Mouse (Mus musculus) splenic B cell, adult 2 months (primary cell): Measurements from ENCODE around the gene Rapgef2.

Source experiments
- DNase-seq: peaks from one replicate; pipeline ENCODE4 v3.0.0-alpha.2; 2011; ENCODE audit warnings: low read depth, low spot score
- H3K27me3 ChIP-seq: 2 replicates; pipeline ENCODE4 v1.6.1; 2012; ENCODE audit warnings: mild to moderate bottlenecking, low read length, moderate library complexity, mixed read lengths; ENCODE audit not compliant: control insufficient read depth, poor library complexity, insufficient read depth, severe bottlenecking
- H3K36me3 ChIP-seq: 2 replicates; pipeline ENCODE4 v1.6.1; 2012; ENCODE audit warnings: mild to moderate bottlenecking, low read length, moderate library complexity, mixed read lengths; ENCODE audit not compliant: control insufficient read depth, poor library complexity, insufficient read depth, severe bottlenecking

The Rapgef2 gene

DNA sequence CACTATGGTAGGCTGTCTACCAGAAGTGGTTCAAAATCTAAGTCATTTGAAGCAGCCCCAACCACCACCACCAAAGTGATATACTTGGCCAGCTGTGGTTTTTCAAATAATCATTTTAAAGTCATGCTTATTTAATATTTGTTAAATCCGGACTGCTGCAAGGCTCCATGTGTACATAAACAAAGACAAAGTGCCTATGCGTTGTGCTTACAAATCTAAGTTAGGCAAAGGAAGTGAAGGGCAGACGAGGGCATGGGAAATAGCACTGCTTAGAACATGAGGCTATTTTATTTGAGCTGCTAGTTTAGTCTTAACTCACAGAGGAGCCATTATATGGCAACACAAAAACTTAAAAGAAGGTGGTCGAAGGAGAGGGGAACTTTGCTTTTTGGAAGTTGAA lies 6.7 kb upstream of the Rapgef2 start:
- no peaks in the 10 kb centered on the region for H3K27me3 ChIP-seq
- no peak for DNase-seq
- H3K36me3 ChIP-seq: no peaks in the 10 kb centered on the region

DNA sequence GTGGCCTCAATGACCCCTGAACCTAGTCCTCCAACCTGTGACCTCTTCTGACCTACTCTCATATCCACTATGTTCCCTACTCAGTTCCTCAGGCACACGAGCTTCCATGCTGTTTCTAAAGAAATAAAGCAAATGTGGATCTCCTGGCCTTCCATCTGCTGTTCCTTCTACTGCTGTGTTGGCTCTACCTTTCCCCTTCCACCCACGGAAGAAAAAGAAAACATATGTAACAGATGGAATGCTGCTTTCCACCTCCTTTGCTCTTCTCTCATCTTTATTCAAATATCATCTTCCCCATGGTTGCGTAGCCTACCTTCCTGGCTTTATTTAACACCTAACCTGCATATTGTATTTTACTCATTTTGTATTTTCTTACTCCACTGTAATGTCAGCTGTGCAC lies 2.7 kb upstream of the Rapgef2 start:
- H3K36me3 ChIP-seq: no peaks in the 10 kb centered on the region
- no peaks in the 10 kb centered on the region; the same call in 1 of the 2 replicates for H3K27me3 ChIP-seq
- no peak for DNase-seq

DNA sequence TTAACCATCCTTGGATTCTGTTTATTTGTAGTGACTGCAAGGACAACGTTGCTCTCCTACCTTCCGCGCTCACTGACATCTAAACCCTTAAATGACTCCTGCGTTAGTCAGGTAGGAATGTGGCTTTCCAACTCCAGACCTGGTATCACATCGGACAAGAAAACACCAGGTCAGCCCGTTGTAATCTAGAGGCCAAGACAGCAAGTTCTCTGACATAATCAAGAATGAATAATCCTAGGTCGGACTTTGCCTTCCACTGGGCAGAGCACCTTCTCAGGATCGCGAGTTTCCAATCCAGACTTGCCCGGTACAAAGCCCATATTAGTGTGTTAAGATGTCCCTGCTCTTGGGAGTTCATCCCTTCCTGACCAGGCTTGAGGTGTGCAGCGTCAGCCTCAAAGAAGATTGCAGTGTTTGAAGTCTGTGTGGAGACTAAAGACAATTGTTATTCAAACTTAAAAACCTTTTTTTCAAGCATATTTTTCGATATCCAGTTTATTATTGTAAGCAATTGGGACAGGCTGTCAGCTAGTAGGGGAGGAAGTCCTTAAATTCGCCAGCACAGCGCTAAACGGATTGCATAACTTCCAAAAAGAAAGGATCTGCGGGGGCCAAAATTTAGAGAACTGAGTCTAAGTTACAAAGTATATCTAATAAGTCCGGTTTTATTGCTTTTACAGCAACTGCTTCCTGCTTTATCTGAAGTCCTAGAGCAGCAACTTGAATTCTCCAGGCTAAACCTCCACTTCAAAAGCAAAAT lies 1.6 kb upstream of the Rapgef2 start:
- Histone ChIP-seq H3K27me3 (no peaks in the 10 kb centered on the region; the same call in 1 of the 2 replicates), H3K36me3 (no peaks in the 10 kb centered on the region)
- DNase-seq: peak; percentile 6

DNA sequence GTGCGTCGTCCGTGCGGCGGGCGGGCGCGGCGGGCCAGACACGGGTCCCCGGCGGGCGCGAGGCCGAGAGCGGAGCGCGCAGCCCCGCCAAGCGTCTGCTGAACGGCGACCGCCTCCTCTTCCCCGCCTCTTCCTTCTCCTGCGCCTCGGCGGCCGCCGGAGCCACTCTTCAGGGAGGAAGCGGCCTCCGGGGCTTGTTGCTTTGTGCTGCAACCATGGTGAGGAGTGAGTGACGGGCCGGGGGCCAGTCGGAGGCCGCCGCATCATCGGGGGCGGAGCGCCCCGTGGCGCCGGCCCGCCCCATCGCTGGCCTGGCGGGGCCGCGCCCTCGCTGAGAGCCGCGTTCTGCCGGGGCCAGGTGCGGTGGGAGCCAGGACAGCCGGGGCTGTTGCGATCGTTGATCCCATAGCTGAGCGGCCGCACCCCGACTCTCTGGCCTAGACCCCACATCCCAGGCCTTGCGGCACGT lies 825 bp upstream of the Rapgef2 start:
- Histone ChIP-seq H3K36me3 (no peaks in the 10 kb centered on the region), H3K27me3 (no peaks in the 10 kb centered on the region; the same call in 1 of the 2 replicates)
- DNase-seq: peak; percentile 93

DNA sequence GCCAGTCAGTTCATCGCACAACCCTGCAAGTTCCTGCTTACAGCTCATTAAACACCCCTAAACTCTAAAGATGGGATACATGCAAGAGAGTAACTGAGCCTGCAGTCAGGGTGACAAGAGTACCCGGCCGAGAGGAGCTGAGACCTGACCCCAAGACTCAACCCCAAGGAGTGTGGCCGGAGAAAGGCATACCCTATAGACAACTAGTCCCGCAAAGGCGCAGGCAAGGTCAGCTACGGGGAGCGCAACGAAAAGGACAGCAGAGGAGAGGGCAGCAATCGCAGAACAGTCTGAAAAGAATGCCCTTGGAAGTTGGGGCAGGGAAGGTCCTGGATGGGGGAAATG lies 314 bp downstream of the Rapgef2 start:
- no peaks in the 10 kb centered on the region for H3K36me3 ChIP-seq
- H3K27me3 ChIP-seq: no peaks in the 10 kb centered on the region; the same call in 1 of the 2 replicates
- DNase-seq: peak; percentile 20

DNA sequence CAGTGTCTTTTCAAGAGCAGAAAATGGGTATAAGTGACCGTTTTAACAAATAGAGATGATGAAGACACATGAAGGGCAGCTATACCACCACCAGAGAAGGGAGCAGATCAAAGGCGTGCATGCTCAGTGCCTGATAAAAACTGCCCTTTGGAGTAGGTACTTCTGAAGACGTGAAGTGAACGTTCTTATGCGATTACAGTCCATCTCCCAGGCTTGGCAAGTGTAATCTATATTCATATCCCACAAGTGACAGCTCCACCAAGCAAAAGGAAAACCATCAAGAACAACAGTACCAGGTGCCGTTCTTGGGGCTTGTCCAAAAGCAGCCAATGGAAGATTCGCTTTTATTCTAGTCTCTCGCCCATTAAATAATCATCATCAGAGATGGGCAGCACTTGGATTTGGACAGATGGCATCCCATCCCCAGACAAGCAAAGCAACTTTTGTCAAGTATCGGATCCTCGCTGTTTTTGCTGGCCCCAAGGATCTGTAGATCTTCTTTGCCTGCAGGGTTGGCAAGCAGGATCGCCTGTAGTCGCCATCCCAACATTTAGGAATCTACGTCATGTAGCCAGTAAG lies 1.1 kb downstream of the Rapgef2 start:
- Histone ChIP-seq H3K36me3 (no peaks in the 10 kb centered on the region), H3K27me3 (no peaks in the 10 kb centered on the region; the same call in 1 of the 2 replicates)
- DNase-seq: no peak

DNA sequence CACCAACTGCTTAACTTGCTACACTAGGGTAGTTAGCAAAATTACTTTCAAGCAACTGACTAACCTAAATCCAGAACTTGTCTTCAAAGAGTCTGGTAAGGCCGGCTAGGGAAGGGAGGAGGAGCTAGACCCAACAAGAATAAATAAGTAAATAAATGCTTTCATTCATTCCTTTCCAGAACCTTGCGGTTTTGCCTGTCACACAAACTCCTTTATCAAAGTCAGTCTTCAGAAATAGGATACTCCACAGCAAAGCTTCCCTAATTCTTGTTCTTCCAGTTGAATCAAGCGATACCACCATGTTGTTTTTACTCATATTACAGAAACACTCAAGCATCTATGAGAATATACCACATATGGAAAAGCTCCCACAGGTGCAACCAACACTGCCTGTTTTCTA lies 2.3 kb downstream of the Rapgef2 start:
- H3K27me3 ChIP-seq: no peaks in the 10 kb centered on the region; the same call in 1 of the 2 replicates
- no peak for DNase-seq
- H3K36me3 ChIP-seq: no peaks in the 10 kb centered on the region

DNA sequence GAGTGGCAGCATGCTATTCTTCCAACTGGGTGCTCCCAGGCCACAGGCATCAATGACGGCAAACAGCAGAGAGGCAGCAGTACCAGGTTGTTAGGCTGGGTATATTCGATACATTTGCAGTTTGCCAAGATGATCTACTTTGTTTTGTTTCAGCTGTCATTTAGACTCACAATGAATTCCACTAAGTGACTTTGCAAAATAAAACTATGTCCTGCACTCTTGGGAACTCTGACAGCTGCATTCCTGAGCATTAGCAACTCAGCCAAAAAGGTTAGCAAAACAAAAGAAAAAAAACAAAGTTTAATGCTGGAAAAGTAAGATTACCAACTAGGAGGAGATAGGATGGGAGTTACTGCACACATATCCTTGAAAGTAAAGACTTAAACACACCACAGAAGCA lies 3.3 kb downstream of the Rapgef2 start:
- H3K36me3 ChIP-seq: no peaks in the 10 kb centered on the region

DNA sequence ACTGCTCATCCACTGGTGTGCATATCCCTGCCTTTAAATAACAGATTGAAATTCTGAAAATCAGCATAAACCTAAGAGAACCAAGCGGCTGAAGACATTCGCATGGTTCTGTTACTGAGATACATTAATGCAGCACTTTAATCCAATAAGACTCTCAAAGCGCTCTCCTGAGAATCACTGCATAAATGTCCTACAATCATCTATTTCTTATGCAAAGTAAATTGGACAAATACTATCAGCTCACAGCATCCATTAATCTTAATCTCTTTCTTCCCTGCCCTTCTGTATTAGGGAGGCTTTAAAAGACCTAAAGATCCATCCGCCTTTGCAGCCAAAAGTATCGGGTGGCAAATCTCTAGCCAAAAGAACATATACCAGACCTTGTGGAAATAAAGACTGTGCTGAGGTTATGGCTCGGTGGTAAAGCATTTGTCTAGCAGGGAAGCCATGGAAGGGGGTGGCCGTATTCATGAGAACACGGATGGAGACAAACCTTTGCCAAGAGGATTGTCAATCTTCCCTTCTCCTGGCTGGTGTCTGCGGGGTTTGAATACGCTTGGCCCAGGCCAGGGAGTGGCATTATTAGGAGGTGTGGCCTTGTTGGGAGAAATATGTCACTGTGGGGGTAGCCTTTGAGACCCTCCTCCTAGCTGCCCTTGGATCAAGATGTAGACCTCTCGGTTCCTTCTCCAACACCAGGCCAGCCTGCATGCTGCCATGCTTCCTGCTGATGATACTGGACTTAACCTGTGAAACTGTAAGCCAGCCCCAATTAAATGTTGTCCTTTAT lies 10.3 kb downstream of the Rapgef2 start:
- Histone ChIP-seq H3K36me3 (no peaks in the 10 kb centered on the region), H3K27me3 (no peaks in the 10 kb centered on the region)
- no peak for DNase-seq

More for the DNA sequence above, 3.3 kb downstream of the Rapgef2 start:
- no peaks in the 10 kb centered on the region; the same call in 1 of the 2 replicates for H3K27me3 ChIP-seq
- no peak for DNase-seq

DNA sequence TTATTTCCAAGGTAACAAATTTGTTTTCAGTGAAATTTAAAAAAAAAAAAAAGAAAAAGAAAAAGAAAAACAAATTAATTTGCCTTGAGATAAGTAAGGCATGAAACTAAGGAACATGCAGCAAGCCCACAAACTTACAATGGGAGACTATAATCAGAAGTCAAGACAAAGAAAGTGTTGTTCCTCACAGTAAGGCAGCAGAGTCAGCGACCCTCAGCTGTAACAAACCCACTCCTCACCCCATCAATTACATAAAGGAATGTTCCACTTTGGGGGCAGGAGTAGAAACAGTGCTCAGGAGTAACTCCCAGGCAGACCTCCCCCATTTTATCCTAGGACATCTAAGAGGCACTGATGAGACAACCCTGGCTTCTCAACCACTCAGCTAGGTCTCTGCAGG lies 13.0 kb downstream of the Rapgef2 start:
- Histone ChIP-seq H3K36me3 (no peaks in the 10 kb centered on the region), H3K27me3 (no peaks in the 10 kb centered on the region)
- no peak for DNase-seq

DNA sequence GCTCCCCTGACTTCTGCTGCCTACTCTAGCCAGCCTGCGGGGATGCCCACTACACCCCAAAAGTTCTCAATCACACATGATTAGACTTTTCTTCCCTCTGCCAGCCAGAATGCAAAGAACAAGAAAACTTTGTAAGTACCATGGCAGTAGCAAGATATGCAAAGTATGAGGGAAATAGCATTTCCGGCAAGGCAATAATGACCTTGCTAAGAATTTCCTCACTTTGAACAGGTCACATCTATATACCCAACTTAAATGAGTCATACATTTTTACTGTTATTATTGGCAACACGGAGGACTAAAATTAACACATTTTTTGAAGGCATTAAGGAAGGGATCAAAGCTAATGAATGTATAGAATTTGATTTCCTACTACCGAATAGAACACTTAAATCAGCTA lies 13.4 kb downstream of the Rapgef2 start:
- DNase-seq: peak; percentile 20
- Histone ChIP-seq H3K36me3 (no peaks in the 10 kb centered on the region), H3K27me3 (no peaks in the 10 kb centered on the region)

DNA sequence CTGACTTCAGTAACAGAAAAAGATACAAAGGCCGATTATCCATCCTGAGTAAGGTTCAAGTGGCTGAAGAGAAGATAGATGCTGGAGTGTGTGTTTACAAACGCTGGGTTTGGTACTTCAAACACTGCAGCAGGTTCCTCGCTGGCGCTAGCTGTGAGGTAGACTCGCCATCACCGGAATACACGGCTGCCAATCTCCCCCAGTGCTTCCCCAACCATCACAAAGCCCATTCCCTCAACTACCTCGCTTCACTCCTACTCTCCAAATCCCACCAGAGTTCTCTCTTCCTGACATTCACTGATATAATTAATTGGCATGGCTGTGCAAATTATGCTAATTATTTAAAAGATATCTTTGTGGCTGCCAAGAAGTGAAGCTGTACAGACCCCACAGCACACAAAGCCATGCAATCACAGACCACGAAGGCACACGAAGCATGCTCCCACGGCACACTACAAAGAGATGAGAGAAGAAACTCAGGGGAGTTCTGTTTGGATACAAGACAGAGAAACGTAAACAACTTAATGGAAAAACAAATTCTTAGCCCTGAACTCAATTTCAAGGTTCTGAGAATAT lies 15.2 kb downstream of the Rapgef2 start:
- no peaks in the 10 kb centered on the region for H3K36me3 ChIP-seq
- DNase-seq: no peak
- no peaks in the 10 kb centered on the region for H3K27me3 ChIP-seq

DNA sequence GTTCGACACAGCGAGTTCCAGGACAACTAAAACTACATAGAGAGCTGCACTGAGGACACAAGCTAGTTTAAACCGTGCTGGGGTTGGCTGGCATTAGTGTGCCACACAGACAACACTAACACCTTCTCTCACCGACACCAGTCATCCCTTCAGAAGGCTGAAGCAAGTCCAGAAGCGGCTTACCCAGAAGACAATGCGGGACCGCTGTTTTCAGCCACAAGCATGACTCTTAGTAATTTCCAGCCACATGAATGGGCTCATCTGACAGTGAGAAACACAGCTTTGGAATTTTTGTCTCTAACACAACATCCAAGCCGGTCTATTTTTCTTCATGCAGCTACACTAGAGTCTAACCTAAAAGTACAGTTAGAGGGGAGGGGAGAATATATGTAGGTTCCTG lies 16.4 kb downstream of the Rapgef2 start:
- no peaks in the 10 kb centered on the region for H3K27me3 ChIP-seq
- no peak for DNase-seq
- H3K36me3 ChIP-seq: no peaks in the 10 kb centered on the region

DNA sequence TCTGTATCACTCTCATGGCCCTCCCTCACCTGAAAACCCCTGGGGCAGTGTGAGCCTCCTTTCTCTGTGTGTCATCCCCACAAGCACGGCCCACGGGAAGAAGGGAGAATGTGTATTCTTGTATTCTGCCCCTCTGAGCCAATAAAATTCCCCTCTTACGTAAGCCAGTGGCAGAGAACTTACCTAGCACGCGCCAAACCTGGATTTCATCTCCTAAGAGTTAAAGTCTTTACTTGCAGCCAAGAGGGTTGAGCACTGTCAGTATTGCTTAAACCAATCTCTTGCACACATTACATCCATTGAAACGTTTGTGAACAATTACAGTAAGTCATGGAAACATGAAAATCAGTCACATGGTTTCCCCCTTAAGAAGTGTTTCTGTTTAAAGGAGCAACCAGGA lies 19.3 kb downstream of the Rapgef2 start:
- DNase-seq: no peak
- Histone ChIP-seq H3K27me3 (no peaks in the 10 kb centered on the region), H3K36me3 (no peaks in the 10 kb centered on the region)
